Mouse (Mus musculus): ENCODE results near the gene 4930572O03Rik.
"Not testable (repeated sequence)": the region's sequence is repeated elsewhere in the genome, so short reads cannot be mapped to it uniquely, and the experiment has no call there.

4930572O03Rik gene

DNA sequence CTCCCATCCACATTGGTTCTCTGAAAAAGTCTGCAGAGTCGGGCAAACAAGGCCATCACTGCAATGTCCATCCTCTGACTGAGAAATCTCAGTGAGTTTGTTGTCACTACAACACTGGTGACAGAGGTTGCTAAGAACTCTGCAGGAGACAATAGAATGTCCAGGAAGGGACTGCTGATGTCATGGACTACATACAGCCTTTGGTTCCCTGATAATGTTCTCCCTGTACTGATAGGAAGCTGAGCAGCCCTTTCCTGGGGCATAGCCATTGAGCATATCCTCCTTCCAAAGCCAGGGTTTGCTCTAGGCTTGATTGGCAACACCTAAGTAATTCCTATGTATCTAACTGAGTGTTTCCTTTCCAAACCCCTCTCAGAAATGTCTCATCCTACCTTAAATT lies at the start of gene 4930572O03Rik:
4930572O03Rik (minus strand) TSS at position 101 of the 400 bp plus-strand sequence.
- not testable (repeated sequence) for DNase-seq

DNA sequence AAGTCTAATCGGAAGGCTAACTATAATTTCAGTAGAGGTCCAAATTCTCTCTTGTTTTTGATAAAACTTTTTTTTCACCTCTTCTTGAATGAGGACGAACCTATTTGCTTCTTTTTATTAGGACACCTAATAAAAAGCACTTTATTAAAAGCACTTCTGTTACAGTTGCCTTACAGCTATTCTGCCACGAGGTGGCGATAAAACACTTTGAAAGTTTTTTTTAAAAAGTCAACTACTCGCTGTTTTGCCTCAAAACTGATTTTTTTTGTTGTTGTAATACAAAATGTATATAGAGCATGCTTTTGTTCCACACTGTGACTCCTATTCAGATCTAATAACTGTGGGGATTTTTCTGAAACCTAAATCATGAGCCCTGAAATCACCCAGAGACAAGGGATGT lies 46.0 kb upstream of the 4930572O03Rik start:
- peak; percentile 20 to 23 for DNase-seq

- not testable (repeated sequence) for DNase-seq
Measured at GRCm38 (mm10) chr5:15697719-15698118, 40.9 kb upstream of the 4930572O03Rik start.

- not testable (repeated sequence) for DNase-seq
Measured at GRCm38 (mm10) chr5:15691849-15692248, 35.0 kb upstream of the 4930572O03Rik start.

DNA sequence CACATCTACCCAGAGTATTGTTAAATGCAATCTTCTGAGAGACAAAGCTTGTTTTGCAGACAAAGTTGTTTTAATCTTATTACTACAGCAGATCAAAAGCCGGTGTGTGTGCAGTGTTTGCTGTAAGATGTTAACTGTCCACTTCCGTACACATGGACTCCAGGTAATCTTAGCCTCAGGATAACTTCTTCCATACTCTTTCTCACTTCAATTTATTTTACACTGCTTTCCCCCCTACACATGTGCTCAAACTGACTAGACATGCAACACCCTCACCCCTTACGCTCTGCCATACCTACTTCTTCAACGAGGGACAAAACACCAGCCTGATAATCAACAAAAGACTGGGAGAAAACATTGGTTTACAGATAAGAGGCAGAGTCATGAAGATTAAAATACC lies 34.0 kb upstream of the 4930572O03Rik start:
- DNase-seq: not testable (repeated sequence)

GRCm38 (mm10) chr5:15689659-15690213 lies 32.9 kb upstream of the 4930572O03Rik start:
- DNase-seq: not testable (repeated sequence)

DNA sequence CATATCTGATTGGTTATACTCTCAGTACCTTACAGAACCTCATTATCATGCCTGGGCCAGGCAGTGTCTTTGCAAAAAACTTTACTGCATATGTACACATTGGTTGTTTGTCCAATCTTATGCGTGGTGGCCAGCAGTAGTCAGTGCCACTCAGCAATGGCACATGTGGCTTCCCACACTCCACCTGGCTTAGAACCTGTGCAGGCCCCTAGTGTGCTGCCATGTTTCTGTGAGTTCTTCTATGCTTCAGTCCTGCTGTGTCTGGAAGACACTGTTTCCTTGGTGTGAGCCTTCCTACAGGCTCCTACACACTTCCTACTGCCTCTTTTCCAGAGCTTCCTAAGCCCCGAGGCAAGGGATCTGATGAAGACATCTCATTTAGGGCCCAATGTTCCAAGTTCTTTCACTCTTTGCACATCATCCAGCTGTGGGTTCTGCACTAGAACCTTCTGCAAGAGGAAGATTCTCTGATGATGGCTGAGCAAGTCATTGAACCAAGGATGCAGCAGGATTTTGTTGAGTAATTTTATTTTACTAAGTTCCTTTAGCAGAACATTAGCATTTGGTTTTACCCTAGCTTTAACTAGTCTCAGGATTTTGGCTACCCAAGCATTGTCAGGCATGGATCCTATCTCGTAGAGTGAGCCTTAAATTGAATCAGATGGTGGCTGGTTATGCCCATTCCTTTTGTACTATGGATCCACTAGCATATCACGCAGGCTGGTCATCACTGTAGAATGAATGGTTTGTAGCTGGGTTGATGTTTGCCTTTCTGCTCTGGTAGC lies 32.2 kb upstream of the 4930572O03Rik start:
- not testable (repeated sequence) for DNase-seq

DNA sequence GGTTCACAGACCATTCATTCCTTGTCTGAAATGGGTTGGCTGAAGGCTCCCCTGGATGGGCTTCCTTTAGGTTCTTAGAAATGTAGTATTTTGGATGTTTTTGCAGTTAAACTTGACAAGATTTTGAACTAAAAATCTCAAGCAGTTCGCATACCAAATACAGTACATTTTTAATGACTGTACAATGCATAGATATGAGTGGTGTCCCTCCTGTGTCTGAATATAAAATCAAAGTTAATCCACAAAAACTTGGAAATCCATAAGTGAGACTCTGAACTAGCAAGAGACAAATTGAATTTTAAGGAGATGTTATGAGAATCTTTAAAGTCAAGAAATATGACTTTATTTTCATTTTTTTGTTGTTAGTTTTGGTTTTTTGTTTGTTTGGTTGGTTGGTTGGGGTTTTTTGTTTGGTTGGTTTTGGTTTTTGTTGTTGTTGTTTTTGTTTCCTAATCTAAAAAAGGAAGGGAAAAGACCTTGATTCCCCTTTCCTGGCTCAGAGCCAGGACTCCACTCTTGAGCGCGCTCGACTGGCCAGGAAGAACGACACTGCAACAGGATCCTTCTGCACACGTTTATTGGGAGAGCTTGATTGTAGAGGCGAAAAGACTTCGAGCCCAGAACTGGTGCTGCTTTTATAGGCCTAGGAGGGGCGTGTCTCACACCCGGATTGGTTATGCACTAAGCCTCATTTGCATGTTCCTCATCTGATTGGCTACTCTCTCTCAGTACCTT lies 24.6 kb upstream of the 4930572O03Rik start:
- DNase-seq: peak; percentile 16 to 21

- not testable (repeated sequence) for DNase-seq
Measured at GRCm38 (mm10) chr5:15679980-15680949, 23.4 kb upstream of the 4930572O03Rik start.

- DNase-seq: not testable (repeated sequence)
Measured at GRCm38 (mm10) chr5:15678907-15679306, 22.0 kb upstream of the 4930572O03Rik start.

GRCm38 (mm10) chr5:15677750-15678149 lies 20.9 kb upstream of the 4930572O03Rik start:
- DNase-seq: not testable (repeated sequence)

- not testable (repeated sequence) for DNase-seq
Measured at GRCm38 (mm10) chr5:15674429-15675244, 17.8 kb upstream of the 4930572O03Rik start.

- DNase-seq: not testable (repeated sequence)
Measured at GRCm38 (mm10) chr5:15673989-15674388, 17.1 kb upstream of the 4930572O03Rik start.

DNA sequence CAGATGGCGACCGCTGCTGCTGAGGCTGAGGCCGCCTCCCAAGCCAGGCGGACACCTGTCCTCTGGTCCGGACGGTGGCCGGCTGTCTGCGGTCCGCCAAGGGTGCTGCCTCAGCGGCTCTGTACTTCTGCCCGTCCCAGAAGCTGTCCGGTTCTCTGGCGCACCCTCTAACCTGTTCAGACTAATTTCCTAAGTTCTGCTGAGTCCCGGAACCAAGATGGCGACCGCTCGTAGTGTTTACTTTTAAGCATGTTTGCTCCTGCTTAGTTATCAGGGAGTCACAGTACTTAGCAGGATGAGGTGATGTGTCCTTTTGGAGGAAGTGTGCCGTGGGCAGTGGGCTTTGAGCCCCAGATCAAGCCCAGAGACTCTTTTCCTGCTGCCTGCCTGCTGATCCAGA lies 13.9 kb upstream of the 4930572O03Rik start:
- DNase-seq: not testable (repeated sequence)

GRCm38 (mm10) chr5:15663847-15664246 lies 7.0 kb upstream of the 4930572O03Rik start:
- DNase-seq: not testable (repeated sequence)

DNA sequence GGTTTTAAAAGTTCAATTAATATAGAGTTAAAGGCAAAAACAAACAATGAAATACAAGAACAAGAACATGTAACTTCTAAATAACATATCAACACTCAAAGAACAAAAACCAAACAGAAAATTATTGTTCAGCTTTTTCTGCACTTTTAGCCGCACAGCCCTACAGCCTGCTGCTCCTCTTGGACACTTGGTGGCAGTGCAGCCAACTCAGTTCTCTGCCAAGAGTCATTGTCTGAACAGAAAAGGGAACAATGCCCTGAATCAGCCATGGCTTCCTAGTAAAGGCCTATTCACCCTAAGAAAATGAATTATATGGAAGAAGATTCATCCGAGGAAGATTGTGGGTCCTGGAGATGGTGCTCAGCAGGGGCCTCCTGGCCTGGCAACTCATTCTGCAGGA lies 4.5 kb downstream of the 4930572O03Rik start:
- peak; percentile 4 to 5 for DNase-seq

GRCm38 (mm10) chr5:15645707-15646106 lies 11.2 kb downstream of the 4930572O03Rik start:
- peak; percentile 7 to 8 for DNase-seq

DNA sequence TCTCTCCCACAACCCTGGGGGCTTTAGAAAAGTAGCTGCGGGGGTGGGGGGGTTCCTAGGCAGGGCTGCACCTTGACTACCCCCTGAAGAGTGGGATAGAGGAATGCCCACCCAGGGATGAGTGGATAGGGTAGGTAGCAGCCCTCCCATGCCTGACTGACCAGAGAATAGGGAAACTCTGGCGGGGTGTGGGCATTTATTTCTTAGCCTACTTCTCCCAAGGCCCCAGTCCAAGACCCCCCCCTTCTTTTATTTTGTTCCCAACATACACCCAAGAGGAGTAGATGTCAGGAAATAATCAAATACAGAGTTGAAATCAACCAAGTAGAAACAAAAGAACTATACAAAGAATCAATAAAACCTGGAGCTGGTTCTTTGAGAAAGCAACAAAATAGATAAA lies 19.2 kb downstream of the 4930572O03Rik start:
- DNase-seq: peak in 1 of 2 experiments; percentile 1

DNA sequence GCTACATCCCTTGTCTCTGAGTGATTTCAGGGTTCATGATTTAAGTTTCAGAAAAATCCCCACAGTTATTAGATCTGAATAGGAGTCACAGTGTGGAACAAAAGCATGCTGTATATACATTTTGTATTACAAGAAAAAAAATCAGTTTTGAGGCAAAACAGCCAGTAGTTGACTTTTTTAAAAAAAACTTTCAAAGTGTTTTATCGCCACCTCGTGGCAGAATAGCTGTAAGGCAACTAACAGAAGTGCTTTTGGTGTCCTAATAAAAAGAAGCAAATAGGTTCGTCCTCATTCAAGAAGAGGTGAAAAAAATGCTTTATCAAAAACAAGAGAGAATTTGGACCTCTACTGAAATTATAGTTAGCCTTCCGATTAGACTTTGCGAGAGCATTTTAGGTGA lies 26.8 kb downstream of the 4930572O03Rik start:
- peak; percentile 7 to 14 for DNase-seq

- DNase-seq: peak; percentile 22 to 28
Measured at GRCm38 (mm10) chr5:15628136-15628535, 28.7 kb downstream of the 4930572O03Rik start.

DNA sequence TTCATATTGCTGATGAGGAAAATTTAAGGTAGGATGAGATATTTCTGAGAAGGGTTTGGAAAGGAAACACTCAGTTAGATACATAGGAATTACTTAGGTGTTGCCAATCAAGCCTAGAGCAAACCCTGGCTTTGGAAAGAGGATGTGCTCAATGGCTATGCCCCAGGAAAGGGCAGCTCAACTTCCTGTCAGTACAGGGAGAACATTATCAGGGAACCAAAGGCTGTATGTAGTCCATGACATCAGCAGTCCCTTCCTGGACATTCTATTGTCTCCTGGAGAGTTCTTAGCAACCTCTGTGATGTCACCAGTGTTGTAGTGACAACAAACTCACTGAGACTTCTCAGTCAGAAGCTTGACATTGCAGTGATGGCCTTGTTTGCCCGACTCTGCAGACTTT lies 38.1 kb downstream of the 4930572O03Rik start, which contains the start of gene Speer4d:
Speer4d (plus strand) TSS at position 301 of the 400 bp plus-strand sequence.
- DNase-seq: not testable (repeated sequence)
